Mouse (Mus musculus) embryonic facial prominence, embryonic 11.5 days (tissue): Measurements from ENCODE around the gene Trim43a. TPM values are rescaled to one million over a fixed set of nuclear protein-coding genes. Genes with fewer than 3 reads are reported as not detected.
"Not testable (repeated sequence)": the region's sequence is repeated elsewhere in the genome, so short reads cannot be mapped to it uniquely, and the experiment has no call there.

Experiments used
- ATAC-seq: fragments of 200-750 bp; cut with Nextera tagmentation; replicated peaks from 2 replicates; pipeline ENCODE4 v1.8.0; 2017; ENCODE audit warnings: low read depth; ENCODE audit not compliant: insufficient number of reproducible peaks, low FRiP score, low TSS enrichment
- DNase-seq: peaks from one replicate; pipeline ENCODE4 v3.0.0-alpha.2; 2015; ENCODE audit warnings: low spot score
- H3K27ac ChIP-seq: fragments of 300-500 bp; sonication (generic); replicated peaks from 2 replicates; pipeline ENCODE4 v1.5.1; 2014; ENCODE audit warnings: mild to moderate bottlenecking, low read depth, low read length, control low read depth
- H3K27me3 ChIP-seq: fragments of 300-500 bp; sonication (generic); 2 replicates; pipeline ENCODE4 v1.6.1; 2014; ENCODE audit warnings: mild to moderate bottlenecking, low read length, moderate library complexity, mixed read lengths; ENCODE audit not compliant: control insufficient read depth, insufficient read depth
- H3K36me3 ChIP-seq: fragments of 300-500 bp; sonication (generic); replicated peaks from 2 replicates; pipeline ENCODE4 v1.6.1; 2014; ENCODE audit warnings: low read depth, mild to moderate bottlenecking, low read length, moderate library complexity, mixed read lengths; ENCODE audit not compliant: control insufficient read depth, insufficient read depth
- H3K4me1 ChIP-seq: fragments of 300-500 bp; sonication (generic); 2 replicates; pipeline ENCODE4 v1.6.1; 2014; ENCODE audit warnings: low read length, mixed read lengths; ENCODE audit not compliant: control insufficient read depth, insufficient read depth
- H3K4me2 ChIP-seq: fragments of 300-500 bp; sonication (generic); 2 replicates; pipeline ENCODE4 v1.6.1; 2014; ENCODE audit warnings: low read depth, mild to moderate bottlenecking, control low read depth, low read length, moderate library complexity
- H3K4me3 ChIP-seq: fragments of 300-500 bp; sonication (generic); 2 replicates; pipeline ENCODE4 v1.5.1; 2014; ENCODE audit warnings: low read depth, low read length, control low read depth
- H3K9ac ChIP-seq: fragments of 300-500 bp; sonication (generic); replicated peaks from 2 replicates; pipeline ENCODE4 v1.6.1; 2014; ENCODE audit warnings: mild to moderate bottlenecking, control low read depth, low read length
- H3K9me3 ChIP-seq: fragments of 300-500 bp; sonication (generic); replicated peaks from 2 replicates; pipeline ENCODE4 v1.6.1; 2016; ENCODE audit warnings: mild to moderate bottlenecking, low read length, inconsistent platforms, mixed read lengths; ENCODE audit not compliant: control insufficient read depth
- WGBS: fragments of 180-500 bp; shearing (Covaris S2); extraction: QIAGEN DNeasy Blood & Tissue Kit; methylation state at CpG from one replicate; pipeline ENCODE4 v1.1.7; 2014; 5-methylcytosine and 5-hydroxymethylcytosine counted together
- polyA plus RNA-seq: library from polyadenylated mRNA; unstranded; fragments of >200 nt; fragmentation: Nextera tagmentation; extraction: Ambion mirVana; gene quantifications from 2 replicates; pipeline ENCODE4 v1.2.1, GENCODE M21; 2014

The Trim43a gene
- polyA plus RNA-seq, 1 experiment from 2014 or later = not detected

DNA sequence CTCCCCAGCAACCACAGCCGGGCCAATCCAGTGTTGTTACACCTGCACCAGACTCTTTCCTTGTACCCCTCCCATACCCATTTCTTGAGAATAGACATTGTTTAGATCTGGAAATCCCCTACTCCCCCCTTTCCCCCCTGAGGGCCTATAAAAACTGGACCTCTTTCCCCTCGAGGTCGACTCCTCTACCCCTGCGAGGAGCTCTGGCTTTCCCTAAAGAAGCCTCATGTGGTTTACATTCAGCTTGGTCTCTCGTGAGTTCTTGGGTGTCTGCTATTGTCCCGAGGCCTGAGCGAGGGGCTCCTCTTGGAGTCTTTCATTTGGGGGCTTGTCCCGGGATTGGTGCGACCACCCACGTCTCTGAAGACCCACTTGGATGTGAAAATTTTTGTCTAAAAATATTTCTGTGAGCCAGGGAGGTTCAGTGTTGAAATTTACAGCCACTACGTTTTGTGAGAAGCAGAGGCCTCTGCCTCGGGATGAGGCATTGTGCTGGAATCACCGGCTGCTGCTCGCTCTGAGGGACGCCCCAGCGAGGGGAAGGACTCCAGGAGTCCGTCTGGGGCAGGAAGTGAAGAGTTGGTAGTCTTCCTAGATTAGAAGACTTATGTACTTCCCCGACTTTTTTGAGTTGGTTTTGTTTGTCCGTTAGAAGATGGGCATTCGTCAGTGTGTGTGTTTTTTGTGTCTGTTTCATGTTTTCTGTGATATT lies 45.3 kb downstream of the Trim43a start:
- ATAC-seq, H3K9me3 ChIP-seq, DNase-seq, H3K9ac ChIP-seq, H3K27ac ChIP-seq, H3K36me3 ChIP-seq, H3K4me2 ChIP-seq, H3K27me3 ChIP-seq, H3K4me1 ChIP-seq, H3K4me3 ChIP-seq: not testable (repeated sequence)
- 66% methylated on average over 13 of the region's 20 CpGs for WGBS

DNA sequence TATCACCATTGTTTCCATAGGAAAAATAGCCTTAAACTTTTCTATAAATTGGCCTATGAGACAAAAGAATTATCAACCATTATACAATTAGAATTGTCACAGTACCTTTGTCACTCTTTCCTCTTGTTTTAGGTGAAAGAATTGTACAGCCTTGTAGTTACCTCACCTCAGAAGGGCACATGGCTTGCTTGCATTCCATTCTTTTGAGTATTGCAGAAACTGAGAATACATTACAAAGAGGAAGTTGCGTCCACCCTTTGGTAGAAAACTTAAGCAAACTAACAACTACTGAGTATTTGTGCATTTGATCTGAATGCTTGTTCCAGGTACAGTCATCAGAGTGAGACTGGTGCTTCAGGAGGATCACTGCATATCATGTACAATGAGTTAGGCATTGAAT lies 57.4 kb downstream of the Trim43a start:
- H3K36me3 ChIP-seq, H3K9ac ChIP-seq, H3K4me3 ChIP-seq, H3K27me3 ChIP-seq, H3K4me2 ChIP-seq, H3K9me3 ChIP-seq, ATAC-seq, DNase-seq, H3K4me1 ChIP-seq, H3K27ac ChIP-seq: not testable (repeated sequence)
- WGBS = 81% methylated on average over 1 of the region's 1 CpGs

Other genes with a start within 250 kb of the Trim43a start
- gene Snx14, start 141.9 kb upstream of the Trim43a start, polyA plus RNA-seq = 21.1 and 21.3 TPM in 2 replicates
- gene Gm20537, start 124.3 kb upstream of the Trim43a start, polyA plus RNA-seq = 0.43 TPM in 1 of 2 replicates, not detected in the other
- gene Syncrip, start 98.3 kb upstream of the Trim43a start, polyA plus RNA-seq = 150 and 162 TPM in 2 replicates
- 8.2 and 9.0 TPM in 2 replicates for gene Zfp949, start 32.9 kb upstream of the Trim43a start, polyA plus RNA-seq
- 27.8 and 30.9 TPM in 2 replicates for gene Mthfsl, start 139.4 kb downstream of the Trim43a start, polyA plus RNA-seq
- not detected in 2 replicates for gene Bcl2a1d, start 151.0 kb downstream of the Trim43a start, polyA plus RNA-seq